Mouse (Mus musculus): Measurements from ENCODE around the gene Dmwd. TPM values are rescaled to one million over a fixed set of nuclear protein-coding genes. Genes with fewer than 3 reads are reported as not detected.

Dmwd gene
- polyA plus RNA-seq, 1 experiment = 83.1 TPM

- Histone ChIP-seq H3K79me3 (ENCODE audit: low read depth) (peaks cover 14% of the 10 kb centered on the region), H3K27me3 (ENCODE audit: control insufficient read depth, insufficient read depth, insufficient read length) (no peaks in the 10 kb centered on the region), H3K36me3 (ENCODE audit: control insufficient read depth, insufficient read depth) (no peaks in the 10 kb centered on the region), H3K79me2 (ENCODE audit: control insufficient read depth, insufficient read depth) (peaks cover 43% of the 10 kb centered on the region), H3ac (ENCODE audit: control insufficient read depth, insufficient read length, low read depth) (no peak overlapping the region), H3K4me3 (ENCODE audit: insufficient read depth, poor library complexity, severe bottlenecking) (no peak overlapping the region)
- TF ChIP-seq MYOD1 (IDR thresholded peaks at IDR 0.05; ENCODE audit: control insufficient read depth, insufficient read length, low read depth) (no peak), MAX (IDR thresholded peaks at IDR 0.05) (no peak), CEBPB (IDR thresholded peaks at IDR 0.05; ENCODE audit: low read depth) (no peak), USF1 (IDR thresholded peaks at IDR 0.05; ENCODE audit: low read depth) (no peak), MYOG (IDR thresholded peaks at IDR 0.05; ENCODE audit: control insufficient read depth, extremely low read depth, insufficient read length) (no peak), FOSL1 (IDR thresholded peaks at IDR 0.05; ENCODE audit: insufficient read depth, low read length, poor library complexity, severe bottlenecking) (no peak), CTCF (IDR thresholded peaks at IDR 0.05; ENCODE audit: control insufficient read depth, insufficient read depth, insufficient read length) (no peak)
Observed at GRCm38 (mm10) chr7:19121686-19122085, 45.7 kb downstream of the Dmwd start.

- no peak overlapping the region for H3ac ChIP-seq (ENCODE audit: control insufficient read depth, insufficient read length, low read depth)
- no peaks in the 10 kb centered on the region for H3K36me3 ChIP-seq (ENCODE audit: control insufficient read depth, insufficient read depth)
- peaks cover 16% of the 10 kb centered on the region for H3K79me3 ChIP-seq (ENCODE audit: low read depth)
- peaks cover 43% of the 10 kb centered on the region for H3K79me2 ChIP-seq (ENCODE audit: control insufficient read depth, insufficient read depth)
- H3K27me3 ChIP-seq (ENCODE audit: control insufficient read depth, insufficient read depth, insufficient read length) = no peaks in the 10 kb centered on the region
- TF ChIP-seq MYOG (IDR thresholded peaks at IDR 0.05; ENCODE audit: control insufficient read depth, extremely low read depth, insufficient read length) (no peak), USF1 (IDR thresholded peaks at IDR 0.05; ENCODE audit: low read depth) (no peak), CEBPB (IDR thresholded peaks at IDR 0.05; ENCODE audit: low read depth) (no peak), CTCF (IDR thresholded peaks at IDR 0.05; ENCODE audit: control insufficient read depth, insufficient read depth, insufficient read length) (no peak), MYOD1 (IDR thresholded peaks at IDR 0.05; ENCODE audit: control insufficient read depth, insufficient read length, low read depth) (no peak), FOSL1 (IDR thresholded peaks at IDR 0.05; ENCODE audit: insufficient read depth, low read length, poor library complexity, severe bottlenecking) (no peak), MAX (IDR thresholded peaks at IDR 0.05) (no peak)
- no peak overlapping the region for H3K4me3 ChIP-seq (ENCODE audit: insufficient read depth, poor library complexity, severe bottlenecking)
Observed at GRCm38 (mm10) chr7:19124713-19125112, 48.7 kb downstream of the Dmwd start.

GRCm38 (mm10) chr7:19127744-19128143 is 51.7 kb downstream of the Dmwd start:
- no peaks in the 10 kb centered on the region for H3K36me3 ChIP-seq (ENCODE audit: control insufficient read depth, insufficient read depth)
- H3K4me3 ChIP-seq (ENCODE audit: insufficient read depth, poor library complexity, severe bottlenecking) = no peak overlapping the region
- peaks cover 22% of the 10 kb centered on the region for H3K79me2 ChIP-seq (ENCODE audit: control insufficient read depth, insufficient read depth)
- H3ac ChIP-seq (ENCODE audit: control insufficient read depth, insufficient read length, low read depth) = no peak overlapping the region
- TF ChIP-seq USF1 (IDR thresholded peaks at IDR 0.05; ENCODE audit: low read depth) (no peak), FOSL1 (IDR thresholded peaks at IDR 0.05; ENCODE audit: insufficient read depth, low read length, poor library complexity, severe bottlenecking) (no peak), MYOG (IDR thresholded peaks at IDR 0.05; ENCODE audit: control insufficient read depth, extremely low read depth, insufficient read length) (no peak), MAX (IDR thresholded peaks at IDR 0.05) (no peak), CTCF (IDR thresholded peaks at IDR 0.05; ENCODE audit: control insufficient read depth, insufficient read depth, insufficient read length) (no peak), CEBPB (IDR thresholded peaks at IDR 0.05; ENCODE audit: low read depth) (no peak), MYOD1 (IDR thresholded peaks at IDR 0.05; ENCODE audit: control insufficient read depth, insufficient read length, low read depth) (no peak)
- H3K27me3 ChIP-seq (ENCODE audit: control insufficient read depth, insufficient read depth, insufficient read length) = no peaks in the 10 kb centered on the region
- peaks cover 7% of the 10 kb centered on the region for H3K79me3 ChIP-seq (ENCODE audit: low read depth)

GRCm38 (mm10) chr7:19129396-19129795 is 53.4 kb downstream of the Dmwd start:
- TF ChIP-seq MYOG (IDR thresholded peaks at IDR 0.05; ENCODE audit: control insufficient read depth, extremely low read depth, insufficient read length) (no peak), USF1 (IDR thresholded peaks at IDR 0.05; ENCODE audit: low read depth) (no peak), CTCF (IDR thresholded peaks at IDR 0.05; ENCODE audit: control insufficient read depth, insufficient read depth, insufficient read length) (no peak), MAX (IDR thresholded peaks at IDR 0.05) (no peak), CEBPB (IDR thresholded peaks at IDR 0.05; ENCODE audit: low read depth) (no peak), MYOD1 (IDR thresholded peaks at IDR 0.05; ENCODE audit: control insufficient read depth, insufficient read length, low read depth) (no peak), FOSL1 (IDR thresholded peaks at IDR 0.05; ENCODE audit: insufficient read depth, low read length, poor library complexity, severe bottlenecking) (no peak)
- no peaks in the 10 kb centered on the region for H3K27me3 ChIP-seq (ENCODE audit: control insufficient read depth, insufficient read depth, insufficient read length)
- H3K4me3 ChIP-seq (ENCODE audit: insufficient read depth, poor library complexity, severe bottlenecking) = no peak overlapping the region
- H3K36me3 ChIP-seq (ENCODE audit: control insufficient read depth, insufficient read depth) = no peaks in the 10 kb centered on the region
- H3ac ChIP-seq (ENCODE audit: control insufficient read depth, insufficient read length, low read depth) = no peak overlapping the region
- H3K79me3 ChIP-seq (ENCODE audit: low read depth) = peaks cover 5% of the 10 kb centered on the region
- H3K79me2 ChIP-seq (ENCODE audit: control insufficient read depth, insufficient read depth) = peaks cover 17% of the 10 kb centered on the region

GRCm38 (mm10) chr7:19130657-19131056 is 54.6 kb downstream of the Dmwd start:
- H3K27me3 ChIP-seq (ENCODE audit: control insufficient read depth, insufficient read depth, insufficient read length) = no peaks in the 10 kb centered on the region
- no peak overlapping the region for H3ac ChIP-seq (ENCODE audit: control insufficient read depth, insufficient read length, low read depth)
- no peak for TF ChIP-seq CTCF (IDR thresholded peaks at IDR 0.05; ENCODE audit: control insufficient read depth, insufficient read depth, insufficient read length)
- no peak for TF ChIP-seq MAX (IDR thresholded peaks at IDR 0.05)
- TF ChIP-seq MYOD1 (IDR thresholded peaks at IDR 0.05; ENCODE audit: control insufficient read depth, insufficient read length, low read depth) = no peak
- no peak for TF ChIP-seq MYOG (IDR thresholded peaks at IDR 0.05; ENCODE audit: control insufficient read depth, extremely low read depth, insufficient read length)
- TF ChIP-seq FOSL1 (IDR thresholded peaks at IDR 0.05; ENCODE audit: insufficient read depth, low read length, poor library complexity, severe bottlenecking) = no peak
- TF ChIP-seq USF1 (IDR thresholded peaks at IDR 0.05; ENCODE audit: low read depth) = no peak
- no peak for TF ChIP-seq CEBPB (IDR thresholded peaks at IDR 0.05; ENCODE audit: low read depth)
- H3K36me3 ChIP-seq (ENCODE audit: control insufficient read depth, insufficient read depth) = no peaks in the 10 kb centered on the region
- H3K4me3 ChIP-seq (ENCODE audit: insufficient read depth, poor library complexity, severe bottlenecking) = no peak overlapping the region
- H3K79me3 ChIP-seq (ENCODE audit: low read depth) = peaks cover 5% of the 10 kb centered on the region
- H3K79me2 ChIP-seq (ENCODE audit: control insufficient read depth, insufficient read depth) = peaks cover 17% of the 10 kb centered on the region

Data from C2C12 (cell line).